Mouse (Mus musculus) midbrain, embryonic 14.5 days (tissue): ENCODE measurements around the gene Hdac5. TPM values are rescaled to one million over a fixed set of nuclear protein-coding genes. Genes with fewer than 3 reads are reported as not detected.

Experiments
- ATAC-seq: fragments of 200-750 bp; cut with Nextera tagmentation; 2 replicates; pipeline ENCODE4 v1.8.0; 2017; ENCODE audit warnings: moderate number of reproducible peaks, moderate library complexity; ENCODE audit not compliant: low FRiP score, low TSS enrichment
- DNase-seq: peaks from one replicate; pipeline ENCODE4 v3.0.0-alpha.2; 2015
- H3K27ac ChIP-seq: fragments of 300-500 bp; sonication (generic); replicated peaks from 2 replicates; pipeline ENCODE4 v1.5.1; 2014; ENCODE audit warnings: mild to moderate bottlenecking, low read depth, low read length, moderate library complexity
- H3K27me3 ChIP-seq: fragments of 300-500 bp; sonication (generic); 2 replicates; pipeline ENCODE4 v1.6.1; 2014; ENCODE audit warnings: low read length, control low read depth, mixed read lengths; ENCODE audit not compliant: control insufficient read depth, insufficient read depth
- H3K36me3 ChIP-seq: fragments of 300-500 bp; sonication (generic); 2 replicates; pipeline ENCODE4 v1.6.1; 2014; ENCODE audit warnings: low read length, control low read depth; ENCODE audit not compliant: control insufficient read depth, insufficient read depth
- H3K4me1 ChIP-seq: fragments of 300-500 bp; sonication (generic); 2 replicates; pipeline ENCODE4 v1.6.1; 2014; ENCODE audit warnings: mild to moderate bottlenecking, antibody characterized with exemption, low read length, control low read depth; ENCODE audit not compliant: control insufficient read depth, insufficient read depth
- H3K4me2 ChIP-seq: fragments of 300-500 bp; sonication (generic); 2 replicates; pipeline ENCODE4 v1.6.1; 2014; ENCODE audit warnings: mild to moderate bottlenecking, low read length, moderate library complexity
- H3K4me3 ChIP-seq: fragments of 300-500 bp; sonication (generic); replicated peaks from 2 replicates; pipeline ENCODE4 v1.5.1; 2014; ENCODE audit warnings: low read depth, low read length
- H3K9ac ChIP-seq: fragments of 300-500 bp; sonication (generic); replicated peaks from 2 replicates; pipeline ENCODE4 v1.6.1; 2014; ENCODE audit warnings: mild to moderate bottlenecking, low read length, moderate library complexity
- H3K9me3 ChIP-seq: fragments of 300-500 bp; sonication (generic); 2 replicates; pipeline ENCODE4 v1.6.1; 2016; ENCODE audit warnings: low read length, control low read depth, mixed read lengths; ENCODE audit not compliant: control insufficient read depth
- WGBS: fragments of 180-500 bp; shearing (Covaris S2); extraction: QIAGEN DNeasy Blood & Tissue Kit; methylation state at CpG from one replicate; pipeline ENCODE4 v1.1.7; 2014; 5-methylcytosine and 5-hydroxymethylcytosine counted together
- polyA plus RNA-seq: library from polyadenylated mRNA; unstranded; fragments of >200 nt; fragmentation: Nextera tagmentation; extraction: Ambion mirVana; gene quantifications from 2 replicates; pipeline ENCODE4 v1.2.1, GENCODE M21; 2014

Hdac5 gene
- polyA plus RNA-seq, 1 experiment from 2014 or later: 56.6 TPM

GRCm38 (mm10) chr11:102188980-102189379, 41.0 kb downstream of the Hdac5 start:
- Histone ChIP-seq H3K36me3 (peaks cover 16% of the 10 kb centered on the region), H3K27me3 (no peaks in the 10 kb centered on the region), H3K27ac (no peak overlapping the region), H3K4me2 (peak overlapping the region; percentile 65), H3K9me3 (no peaks in the 10 kb centered on the region), H3K4me1 (peaks cover 21% of the 10 kb centered on the region; the same call in 1 of the 2 replicates), H3K4me3 (peak overlapping the region; percentile 52), H3K9ac (peak overlapping the region; percentile 71; the same call in 1 of the 2 replicates)
- no peak for DNase-seq
- WGBS: 67% methylated on average over 6 of the region's 6 CpGs
- no peak for ATAC-seq

- Histone ChIP-seq H3K27me3 (no peaks in the 10 kb centered on the region), H3K4me1 (peaks cover 28% of the 10 kb centered on the region; the same call in 1 of the 2 replicates), H3K27ac (no peak overlapping the region), H3K9me3 (no peaks in the 10 kb centered on the region), H3K4me3 (no peak overlapping the region), H3K36me3 (peaks cover 11% of the 10 kb centered on the region), H3K4me2 (no peak overlapping the region), H3K9ac (no peak overlapping the region)
- ATAC-seq (no peak), DNase-seq (no peak)
- WGBS: 77% methylated on average over 1 of the region's 1 CpGs
These were observed 43.7 kb downstream of the Hdac5 start for GRCm38 (mm10) chr11:102186235-102186634.

GRCm38 (mm10) chr11:102185677-102186076, 44.3 kb downstream of the Hdac5 start:
- H3K4me2 ChIP-seq: peak overlapping the region; percentile 77
- peak overlapping the region; percentile 88 for H3K4me3 ChIP-seq
- peaks cover 23% of the 10 kb centered on the region; the same call in 1 of the 2 replicates for H3K4me1 ChIP-seq

GRCm38 (mm10) chr11:102184646-102185495, 45.1 kb downstream of the Hdac5 start, which contains the start of gene Lsm12:
Gene Lsm12, minus strand, starts transcription at chr11:102185296.
- DNase-seq (peak; percentile 98), ATAC-seq (peak; percentile 91)
- Histone ChIP-seq H3K27ac (peak within 1 kb of the TSS; percentile 96), H3K4me3 (peak within 1 kb of the TSS; percentile 88), H3K9ac (peak within 1 kb of the TSS; percentile 86), H3K9me3 (no peaks in the 10 kb centered on the region), H3K4me1 (peaks cover 17% of the 10 kb centered on the region; the same call in 1 of the 2 replicates), H3K36me3 (peaks cover 25% of the 10 kb centered on the region), H3K27me3 (no peaks in the 10 kb centered on the region), H3K4me2 (peak within 1 kb of the TSS; percentile 77)
- WGBS: under 1% methylated on average over 70 of the region's 70 CpGs

More at GRCm38 (mm10) chr11:102185677-102186076, 44.3 kb downstream of the Hdac5 start:
- Histone ChIP-seq H3K9ac (peak overlapping the region; percentile 86; the same call in 1 of the 2 replicates), H3K27ac (peak overlapping the region; percentile 96), H3K36me3 (peaks cover 17% of the 10 kb centered on the region), H3K9me3 (no peaks in the 10 kb centered on the region), H3K27me3 (no peaks in the 10 kb centered on the region)
- 57% methylated on average over 3 of the region's 3 CpGs for WGBS
- no peak for DNase-seq
- no peak for ATAC-seq

- peak overlapping the region; percentile 77 for H3K4me2 ChIP-seq
- H3K9me3 ChIP-seq: no peaks in the 10 kb centered on the region
- DNase-seq (no peak), ATAC-seq (no peak)
- peak overlapping the region; percentile 96 for H3K27ac ChIP-seq
- 6% methylated on average over 7 of the region's 7 CpGs for WGBS
- peak overlapping the region; percentile 88 for H3K4me3 ChIP-seq
- no peaks in the 10 kb centered on the region for H3K27me3 ChIP-seq
- peak overlapping the region; percentile 86 for H3K9ac ChIP-seq
- peaks cover 17% of the 10 kb centered on the region; the same call in 1 of the 2 replicates for H3K4me1 ChIP-seq
- H3K36me3 ChIP-seq: peaks cover 27% of the 10 kb centered on the region
These were observed 45.7 kb downstream of the Hdac5 start for GRCm38 (mm10) chr11:102184253-102184645.

GRCm38 (mm10) chr11:102179836-102180235, 50.1 kb downstream of the Hdac5 start:
- Histone ChIP-seq H3K4me1 (peaks cover 12% of the 10 kb centered on the region; the same call in 1 of the 2 replicates), H3K4me2 (no peak overlapping the region), H3K9ac (no peak overlapping the region), H3K27ac (no peak overlapping the region), H3K36me3 (peaks cover 53% of the 10 kb centered on the region), H3K9me3 (no peaks in the 10 kb centered on the region), H3K27me3 (no peaks in the 10 kb centered on the region), H3K4me3 (no peak overlapping the region)
- ATAC-seq (no peak), DNase-seq (no peak)

- ATAC-seq (no peak), DNase-seq (no peak)
- H3K4me3 ChIP-seq: no peak overlapping the region
- H3K27ac ChIP-seq: no peak overlapping the region
- no peaks in the 10 kb centered on the region for H3K4me1 ChIP-seq
- H3K27me3 ChIP-seq: no peaks in the 10 kb centered on the region
- 93% methylated on average over 5 of the region's 5 CpGs for WGBS
- H3K36me3 ChIP-seq: peaks cover 55% of the 10 kb centered on the region
- H3K9ac ChIP-seq: no peak overlapping the region
- H3K4me2 ChIP-seq: no peak overlapping the region
- no peaks in the 10 kb centered on the region for H3K9me3 ChIP-seq
These were observed 61.3 kb downstream of the Hdac5 start for GRCm38 (mm10) chr11:102168689-102169088.

GRCm38 (mm10) chr11:102167539-102167938, 62.4 kb downstream of the Hdac5 start:
- 93% methylated on average over 5 of the region's 5 CpGs for WGBS
- no peaks in the 10 kb centered on the region for H3K27me3 ChIP-seq
- no peak overlapping the region for H3K4me2 ChIP-seq
- ATAC-seq (no peak), DNase-seq (no peak)
- H3K27ac ChIP-seq: no peak overlapping the region
- no peak overlapping the region for H3K4me3 ChIP-seq
- H3K36me3 ChIP-seq: peaks cover 65% of the 10 kb centered on the region
- H3K9me3 ChIP-seq: no peaks in the 10 kb centered on the region
- no peak overlapping the region for H3K9ac ChIP-seq
- H3K4me1 ChIP-seq: no peaks in the 10 kb centered on the region
